Comparison of ENCODE assay signal across 9 mouse cellular contexts in the genomic region with DNA sequence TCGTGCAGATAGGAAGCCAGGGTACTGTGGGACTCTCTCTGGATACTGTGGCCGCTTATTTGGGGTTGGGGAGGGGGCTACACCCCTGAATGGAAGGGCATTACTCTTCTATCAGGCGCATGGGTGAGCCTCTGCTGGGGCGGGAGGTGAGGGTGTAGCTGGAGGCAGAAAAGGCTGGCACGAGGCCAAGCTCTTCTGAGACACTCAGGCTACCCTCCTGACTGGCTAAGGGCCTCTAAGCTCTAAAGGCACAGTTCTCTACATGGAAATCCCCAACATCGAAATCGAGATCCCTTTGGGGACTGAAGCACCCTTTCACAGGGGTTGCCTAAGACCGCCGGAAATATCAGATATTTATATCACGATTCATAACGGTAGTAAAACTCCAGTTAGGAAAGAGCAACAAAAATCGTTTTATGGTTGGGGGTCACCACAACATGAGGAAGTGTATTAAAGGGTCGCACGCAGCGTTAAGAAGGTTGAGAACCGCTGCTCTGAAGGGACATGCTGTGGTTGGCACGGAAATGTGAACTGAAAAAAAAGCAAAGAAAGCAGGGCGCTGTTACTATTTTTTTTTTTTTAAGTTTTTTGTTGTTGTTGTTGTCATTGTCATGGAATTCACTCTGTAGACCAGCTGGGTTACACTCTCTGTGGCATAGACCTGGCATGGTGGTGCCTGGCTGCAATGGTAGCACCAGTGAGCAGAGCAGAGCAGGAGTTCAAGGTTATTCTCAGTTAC. TPM values are rescaled to one million over a fixed set of nuclear protein-coding genes. Genes with fewer than 3 reads are reported as not detected.
DNase-seq lines count a peak whose midpoint lies in the region; ATAC-seq and TF ChIP-seq lines count a peak whose summit lies in the region.
"Had no signal": no experiment of that assay in that cellular context is flagged by ENCODE, and none has a peak within 500 bp of the region (broad histone marks: within the 10 kb centered on the region; RNA-seq: fewer than 3 reads in every experiment).

No protein-coding gene starts in this region.

- H3K9ac ChIP-seq in forebrain, embryonic 11.5 days (ENCODE audit: low read length) = peak overlapping the region; percentile 6; the same call in 1 of the 2 replicates
- H3K9ac ChIP-seq in forebrain, postnatal 0 days = no peak overlapping the region
- H3K9ac ChIP-seq in forebrain, embryonic 13.5 days = peak overlapping the region; percentile 26; the same call in 1 of the 2 replicates
- H3K9ac ChIP-seq in neural tube, embryonic 15.5 days (replicated peaks) = no peak overlapping the region

- TF ChIP-seq CTCF in forebrain, postnatal 0 days (IDR thresholded peaks at IDR 0.05; ENCODE audit: low read depth) = no peak

- H3K27ac ChIP-seq in forebrain, embryonic 11.5 days (ENCODE audit: low read depth, low read length) = no peak overlapping the region
- no peak overlapping the region for H3K27ac ChIP-seq in forebrain, postnatal 0 days (ENCODE audit: low read depth, low read length)
- H3K27ac ChIP-seq in forebrain, embryonic 13.5 days = peak overlapping the region; percentile 41; the same call in 1 of the 2 replicates
- peak overlapping the region; percentile 64 for H3K27ac ChIP-seq in neural tube, embryonic 15.5 days (replicated peaks)

- H3K9me3 ChIP-seq in forebrain, embryonic 11.5 days (ENCODE audit: control insufficient read depth, low read length) = no peaks in the 10 kb centered on the region
- H3K9me3 ChIP-seq in forebrain, postnatal 0 days (ENCODE audit: low read length) = no peaks in the 10 kb centered on the region
- H3K9me3 ChIP-seq in forebrain, embryonic 13.5 days (replicated peaks) = no peaks in the 10 kb centered on the region
- no peaks in the 10 kb centered on the region for H3K9me3 ChIP-seq in neural tube, embryonic 15.5 days (replicated peaks)

- intact Hi-C loops in left cerebral cortex, postnatal 10 days (cut with DNase I) = loop anchor here (5.0 kb wide), 1 partner anchor 591 kb away; no protein-coding TSS in a partner anchor
- intact Hi-C loops in left cerebral cortex, postnatal 36 days (cut with DNase I) = loop anchor here (5.0 to 10.0 kb wide), 2 partner anchors 36 to 594 kb away; no protein-coding TSS in a partner anchor

- no peaks in the 10 kb centered on the region for H3K27me3 ChIP-seq in forebrain, embryonic 11.5 days (ENCODE audit: control insufficient read depth, insufficient read depth, low read length)
- no peaks in the 10 kb centered on the region for H3K27me3 ChIP-seq in forebrain, postnatal 0 days (ENCODE audit: insufficient read depth, low read length)
- no peaks in the 10 kb centered on the region for H3K27me3 ChIP-seq in forebrain, embryonic 13.5 days
- no peaks in the 10 kb centered on the region for H3K27me3 ChIP-seq in neural tube, embryonic 15.5 days (replicated peaks)
- H3K27me3 ChIP-seq: Patski had no signal

- no peak overlapping the region for H3K4me2 ChIP-seq in forebrain, embryonic 11.5 days (ENCODE audit: low read depth, low read length, severe bottlenecking)
- H3K4me2 ChIP-seq in forebrain, postnatal 0 days (ENCODE audit: low read depth) = no peak overlapping the region
- no peak overlapping the region for H3K4me2 ChIP-seq in forebrain, embryonic 13.5 days
- H3K4me2 ChIP-seq in neural tube, embryonic 15.5 days = no peak overlapping the region

- peaks cover 14% of the 10 kb centered on the region for H3K4me1 ChIP-seq in forebrain, embryonic 11.5 days (replicated peaks; ENCODE audit: control insufficient read depth, insufficient read depth, low read length)
- peaks cover 5% of the 10 kb centered on the region; the same call in 1 of the 2 replicates for H3K4me1 ChIP-seq in forebrain, postnatal 0 days (ENCODE audit: insufficient read depth)
- peaks cover 69% of the 10 kb centered on the region for H3K4me1 ChIP-seq in forebrain, embryonic 13.5 days
- peaks cover 64% of the 10 kb centered on the region for H3K4me1 ChIP-seq in neural tube, embryonic 15.5 days

- no peaks in the 10 kb centered on the region for H3K36me3 ChIP-seq in forebrain, embryonic 11.5 days (ENCODE audit: control insufficient read depth, insufficient read depth, low read length)
- no peaks in the 10 kb centered on the region for H3K36me3 ChIP-seq in forebrain, postnatal 0 days (ENCODE audit: insufficient read depth)
- H3K36me3 ChIP-seq in forebrain, embryonic 13.5 days (ENCODE audit: poor library complexity, severe bottlenecking) = peaks cover 6% of the 10 kb centered on the region; the same call in 1 of the 2 replicates
- H3K36me3 ChIP-seq in neural tube, embryonic 15.5 days = no peaks in the 10 kb centered on the region

- no peak overlapping the region for H3K4me3 ChIP-seq in forebrain, embryonic 11.5 days (ENCODE audit: low read depth, low read length)
- no peak overlapping the region for H3K4me3 ChIP-seq in forebrain, postnatal 0 days (ENCODE audit: low read depth, low read length)
- H3K4me3 ChIP-seq in forebrain, embryonic 13.5 days = no peak overlapping the region
- H3K4me3 ChIP-seq in neural tube, embryonic 15.5 days (replicated peaks) = no peak overlapping the region

- no peak for DNase-seq in forebrain, embryonic 11.5 days (ENCODE audit: low spot score)
- DNase-seq in forebrain, postnatal 0 days = no peak
- DNase-seq in kidney, postnatal 25 days = peak; percentile 75 to 83
- DNase-seq in left cerebral cortex, postnatal 10 days (ENCODE audit: extremely low spot score in 1 of 2, low spot score in 2 of 2) = no peak
- DNase-seq in left cerebral cortex, postnatal 36 days (ENCODE audit: low spot score in 2 of 2) = no peak

- no peak for ATAC-seq in forebrain, embryonic 11.5 days (replicated peaks; ENCODE audit: low FRiP score)
- no peak for ATAC-seq in forebrain, postnatal 0 days
- peak; percentile 55 for ATAC-seq in CD4-positive, CD25-positive, alpha-beta regulatory T cell, adult 4 months
- no peak for ATAC-seq in forebrain, embryonic 13.5 days
- ATAC-seq in neural tube, embryonic 15.5 days (ENCODE audit: low FRiP score) = no peak
- ATAC-seq: Patski had no signal

- WGBS in forebrain, embryonic 11.5 days = 84% methylated on average over 18 of the region's 18 CpGs
- WGBS in forebrain, postnatal 0 days = 76% methylated on average over 18 of the region's 18 CpGs
- WGBS in forebrain, embryonic 13.5 days = 73% methylated on average over 18 of the region's 18 CpGs
- WGBS in neural tube, embryonic 15.5 days = 75% methylated on average over 18 of the region's 18 CpGs

RNA-seq across cellular contexts. Expression of a gene that starts 2.4 kb away (rescaled TPM):
- 118 and 124 TPM in 2 replicates for polyA plus RNA-seq in forebrain, embryonic 11.5 days (2014; fragmentation: Nextera tagmentation; extraction: Ambion mirVana)
- 10.3 and 29.8 TPM in 2 replicates for total RNA-seq in forebrain, postnatal 0 days (2014; rRNA removed)
- polyA plus RNA-seq in forebrain, postnatal 0 days (2015; fragmentation: Nextera tagmentation; extraction: Ambion mirVana) = 11.1 and 12.2 TPM in 2 replicates
- 10 to 100 TPM; 31.4 to 55.1 TPM for polyA plus RNA-seq in CD4-positive, CD25-positive, alpha-beta regulatory T cell, adult 4 months (2017; shearing (Covaris generic))
- 103 and 104 TPM in 2 replicates for polyA plus RNA-seq in forebrain, embryonic 13.5 days (2015; fragmentation: Nextera tagmentation; extraction: Ambion mirVana)
- 15.6 and 42.9 TPM in 2 replicates for polyA plus RNA-seq in neural tube, embryonic 15.5 days (2015; fragmentation: Nextera tagmentation; extraction: Ambion mirVana)
- 1 to 10 TPM; 2.6 to 4.4 TPM for total RNA-seq in left cerebral cortex, postnatal 10 days (2021)
- total RNA-seq in left cerebral cortex, postnatal 36 days (2021) = 1 to 10 TPM in 1 of 2 experiments, under 1 TPM in 1; 0.39 to 1.3 TPM

RNA-seq across cellular contexts. Expression of a gene that starts 2.6 kb away (rescaled TPM):
- polyA plus RNA-seq in forebrain, embryonic 11.5 days (2014; fragmentation: Nextera tagmentation; extraction: Ambion mirVana) = 6.0 and 6.8 TPM in 2 replicates
- total RNA-seq in forebrain, postnatal 0 days (2014; rRNA removed) = 3.6 and 3.8 TPM in 2 replicates
- 7.4 and 8.8 TPM in 2 replicates for polyA plus RNA-seq in forebrain, postnatal 0 days (2015; fragmentation: Nextera tagmentation; extraction: Ambion mirVana)
- 10 to 100 TPM; 24.8 to 42.0 TPM for polyA plus RNA-seq in CD4-positive, CD25-positive, alpha-beta regulatory T cell, adult 4 months (2017; shearing (Covaris generic))
- polyA plus RNA-seq in forebrain, embryonic 13.5 days (2015; fragmentation: Nextera tagmentation; extraction: Ambion mirVana) = 7.4 and 7.5 TPM in 2 replicates
- polyA plus RNA-seq in neural tube, embryonic 15.5 days (2015; fragmentation: Nextera tagmentation; extraction: Ambion mirVana) = 6.0 and 8.0 TPM in 2 replicates
- 10 to 100 TPM in 1 of 2 experiments, 1 to 10 TPM in 1; 8.7 to 10.1 TPM for total RNA-seq in left cerebral cortex, postnatal 10 days (2021)
- total RNA-seq in left cerebral cortex, postnatal 36 days (2021) = 1 to 10 TPM; 5.4 to 7.2 TPM

RNA-seq across cellular contexts. Expression of a gene that starts 18.9 kb away (rescaled TPM):
- polyA plus RNA-seq in forebrain, embryonic 11.5 days (2014; fragmentation: Nextera tagmentation; extraction: Ambion mirVana) = 0.55 and 0.87 TPM in 2 replicates
- 1.5 and 2.0 TPM in 2 replicates for total RNA-seq in forebrain, postnatal 0 days (2014; rRNA removed)
- 0.52 and 1.1 TPM in 2 replicates for polyA plus RNA-seq in forebrain, postnatal 0 days (2015; fragmentation: Nextera tagmentation; extraction: Ambion mirVana)
- 1 to 10 TPM; 1.0 to 3.2 TPM for polyA plus RNA-seq in CD4-positive, CD25-positive, alpha-beta regulatory T cell, adult 4 months (2017; shearing (Covaris generic))
- 0.36 and 0.49 TPM in 2 replicates for polyA plus RNA-seq in forebrain, embryonic 13.5 days (2015; fragmentation: Nextera tagmentation; extraction: Ambion mirVana)
- 0.95 and 1.7 TPM in 2 replicates for polyA plus RNA-seq in neural tube, embryonic 15.5 days (2015; fragmentation: Nextera tagmentation; extraction: Ambion mirVana)
- 1 to 10 TPM; 3.1 to 4.3 TPM for total RNA-seq in left cerebral cortex, postnatal 10 days (2021)
- total RNA-seq in left cerebral cortex, postnatal 36 days (2021) = 1 to 10 TPM; 1.4 to 2.2 TPM

RNA-seq across cellular contexts. Expression of a gene that starts 18.9 kb away (rescaled TPM):
- polyA plus RNA-seq in forebrain, embryonic 11.5 days (2014; fragmentation: Nextera tagmentation; extraction: Ambion mirVana) = 32.7 and 36.6 TPM in 2 replicates
- 11.8 and 16.9 TPM in 2 replicates for total RNA-seq in forebrain, postnatal 0 days (2014; rRNA removed)
- polyA plus RNA-seq in forebrain, postnatal 0 days (2015; fragmentation: Nextera tagmentation; extraction: Ambion mirVana) = 14.4 and 15.7 TPM in 2 replicates
- 100 to 1,000 TPM; 110 to 153 TPM for polyA plus RNA-seq in CD4-positive, CD25-positive, alpha-beta regulatory T cell, adult 4 months (2017; shearing (Covaris generic))
- polyA plus RNA-seq in forebrain, embryonic 13.5 days (2015; fragmentation: Nextera tagmentation; extraction: Ambion mirVana) = 15.9 and 17.4 TPM in 2 replicates
- 13.7 and 52.4 TPM in 2 replicates for polyA plus RNA-seq in neural tube, embryonic 15.5 days (2015; fragmentation: Nextera tagmentation; extraction: Ambion mirVana)
- 10 to 100 TPM in 1 of 2 experiments, 1 to 10 TPM in 1; 7.5 to 10.9 TPM for total RNA-seq in left cerebral cortex, postnatal 10 days (2021)
- total RNA-seq in left cerebral cortex, postnatal 36 days (2021) = 10 to 100 TPM; 10.1 to 10.2 TPM

RNA-seq across cellular contexts. Expression of a gene that starts 20.7 kb away (rescaled TPM):
- 355 and 365 TPM in 2 replicates for polyA plus RNA-seq in forebrain, embryonic 11.5 days (2014; fragmentation: Nextera tagmentation; extraction: Ambion mirVana)
- total RNA-seq in forebrain, postnatal 0 days (2014; rRNA removed) = 5.7 and 6.2 TPM in 2 replicates
- polyA plus RNA-seq in forebrain, postnatal 0 days (2015; fragmentation: Nextera tagmentation; extraction: Ambion mirVana) = 24.9 and 31.4 TPM in 2 replicates
- 10 to 100 TPM; 16.9 to 31.5 TPM for polyA plus RNA-seq in CD4-positive, CD25-positive, alpha-beta regulatory T cell, adult 4 months (2017; shearing (Covaris generic))
- 231 and 243 TPM in 2 replicates for polyA plus RNA-seq in forebrain, embryonic 13.5 days (2015; fragmentation: Nextera tagmentation; extraction: Ambion mirVana)
- polyA plus RNA-seq in neural tube, embryonic 15.5 days (2015; fragmentation: Nextera tagmentation; extraction: Ambion mirVana) = 26.7 and 88.4 TPM in 2 replicates
- 1 to 10 TPM; 3.7 to 4.6 TPM for total RNA-seq in left cerebral cortex, postnatal 10 days (2021)
- 1 to 10 TPM in 1 of 2 experiments, under 1 TPM in 1; 0.66 to 1.5 TPM for total RNA-seq in left cerebral cortex, postnatal 36 days (2021)

Comparison
In these comparisons a context has a peak if more than half of its experiments do, and no peak if none do; other contexts are left out.
1. H3K27ac ChIP-seq: peak in forebrain, embryonic 13.5 days (single experiment) and neural tube, embryonic 15.5 days (single experiment); none in forebrain, embryonic 11.5 days (single experiment) and forebrain, postnatal 0 days (single experiment).
2. H3K9ac ChIP-seq: peak in forebrain, embryonic 11.5 days (single experiment) and forebrain, embryonic 13.5 days (single experiment); none in forebrain, postnatal 0 days (single experiment) and neural tube, embryonic 15.5 days (single experiment).
3. DNase-seq: peak in kidney, postnatal 25 days (2 of 2); none in forebrain, embryonic 11.5 days (single experiment), forebrain, postnatal 0 days (single experiment), left cerebral cortex, postnatal 10 days (0 of 2) and left cerebral cortex, postnatal 36 days (0 of 2).